In genomic region chr8:71633164-71633563, GRCm38 (mm10) we compare ENCODE assay signal across 9 mouse cellular contexts. TPM values are rescaled to one million over a fixed set of nuclear protein-coding genes. Genes with fewer than 3 reads are reported as not detected.
DNase-seq lines count a peak whose midpoint lies in the region; ATAC-seq and TF ChIP-seq lines count a peak whose summit lies in the region.
"Had no signal": no experiment of that assay in that cellular context is flagged by ENCODE, and none has a peak within 500 bp of the region (broad histone marks: within the 10 kb centered on the region; RNA-seq: fewer than 3 reads in every experiment).

No protein-coding gene starts in this region.

- no peak overlapping the region for H3K4me2 ChIP-seq in liver, embryonic 14.5 days (ENCODE audit: low read depth)
- H3K4me2 ChIP-seq in neural tube, embryonic 15.5 days, result no peak overlapping the region
- no peak overlapping the region for H3K4me2 ChIP-seq in forebrain, embryonic 14.5 days (ENCODE audit: low read length)

- H3K9ac ChIP-seq in liver, embryonic 14.5 days (replicated peaks), result no peak overlapping the region
- no peak overlapping the region for H3K9ac ChIP-seq in neural tube, embryonic 15.5 days (replicated peaks)
- H3K9ac ChIP-seq in forebrain, embryonic 14.5 days (ENCODE audit: low read length), result no peak overlapping the region
- H3K9ac ChIP-seq: neural tube, embryonic 12.5 days had no signal

- no peak for TF ChIP-seq EP300 in liver, embryonic 14.5 days (IDR thresholded peaks at IDR 0.05; ENCODE audit: low read depth)

- TF ChIP-seq POLR2A in brain, embryonic 14.5 days (IDR thresholded peaks at IDR 0.05; ENCODE audit: borderline replicate concordance, extremely low read depth, insufficient read depth, insufficient read length, poor library complexity, severe bottlenecking), result no peak

- WGBS in liver, embryonic 14.5 days (ENCODE audit: insufficient replicate concordance), result 5% methylated on average over 18 of the region's 22 CpGs
- 7% methylated on average over 18 of the region's 22 CpGs for WGBS in neural tube, embryonic 15.5 days
- 9% methylated on average over 19 of the region's 22 CpGs for WGBS in forebrain, embryonic 14.5 days

- H3K4me3 ChIP-seq in liver, embryonic 14.5 days (ENCODE audit: insufficient read depth in 1 of 2, low read depth in 2 of 2, low read length in 2 of 2), result no peak overlapping the region
- no peak overlapping the region for H3K4me3 ChIP-seq in neural tube, embryonic 15.5 days (replicated peaks)
- H3K4me3 ChIP-seq in forebrain, embryonic 14.5 days (ENCODE audit: low read depth, low read length), result no peak overlapping the region
- H3K4me3 ChIP-seq: neural tube, embryonic 12.5 days had no signal

- peak; percentile 55 for DNase-seq in urinary bladder, postnatal 14 days (ENCODE audit: low spot score)
- no peak for DNase-seq in urinary bladder, adult 2 months (ENCODE audit: low spot score)
- peak; percentile 23 for DNase-seq in brain, embryonic 14.5 days (ENCODE audit: low read depth)
- peak; percentile 57 to 75 for DNase-seq in heart, postnatal 36 days
- no peak for DNase-seq in liver, embryonic 14.5 days (ENCODE audit: low read depth in 3 of 3, low spot score in 3 of 3)
- peak; percentile 77 to 91 for DNase-seq in spleen, postnatal 4 days (ENCODE audit: low spot score in 2 of 2)
- no peak for DNase-seq in forebrain, embryonic 14.5 days (ENCODE audit: low spot score)

- no peaks in the 10 kb centered on the region for H3K9me3 ChIP-seq in liver, embryonic 14.5 days (ENCODE audit: control insufficient read depth, low read length)
- H3K9me3 ChIP-seq in neural tube, embryonic 15.5 days (replicated peaks), result no peaks in the 10 kb centered on the region
- no peaks in the 10 kb centered on the region; the same call in 1 of the 2 replicates for H3K9me3 ChIP-seq in forebrain, embryonic 14.5 days (replicated peaks; ENCODE audit: control insufficient read depth, low read length)

- no peaks in the 10 kb centered on the region for H3K36me3 ChIP-seq in liver, embryonic 14.5 days (replicated peaks; ENCODE audit: control insufficient read depth, insufficient read depth, low read depth)
- H3K36me3 ChIP-seq in neural tube, embryonic 15.5 days, result peaks cover 31% of the 10 kb centered on the region
- peaks cover 3% of the 10 kb centered on the region; the same call in 1 of the 2 replicates for H3K36me3 ChIP-seq in forebrain, embryonic 14.5 days (ENCODE audit: control insufficient read depth, insufficient read depth, low read length)
- H3K36me3 ChIP-seq: neural tube, embryonic 12.5 days had no signal

- TF ChIP-seq CTCF in brain, embryonic 14.5 days (IDR thresholded peaks at IDR 0.05; ENCODE audit: borderline replicate concordance, extremely low read depth, insufficient read depth, insufficient read length), result peak; percentile 20; the same call in 1 of the 2 replicates
- TF ChIP-seq CTCF in liver, embryonic 14.5 days (IDR thresholded peaks at IDR 0.05; ENCODE audit: low read depth), result peak; percentile 69

- peaks cover 27% of the 10 kb centered on the region for H3K27me3 ChIP-seq in liver, embryonic 14.5 days (ENCODE audit: control insufficient read depth, insufficient read depth, low read length)
- H3K27me3 ChIP-seq in neural tube, embryonic 15.5 days (replicated peaks), result peaks cover 31% of the 10 kb centered on the region
- peaks cover 10% of the 10 kb centered on the region for H3K27me3 ChIP-seq in forebrain, embryonic 14.5 days (replicated peaks; ENCODE audit: control insufficient read depth, insufficient read depth, low read length)

- ATAC-seq in liver, embryonic 14.5 days (ENCODE audit: insufficient read depth), result no peak
- no peak for ATAC-seq in neural tube, embryonic 15.5 days (ENCODE audit: low FRiP score)
- no peak for ATAC-seq in forebrain, embryonic 14.5 days

- H3K4me1 ChIP-seq in liver, embryonic 14.5 days (replicated peaks; ENCODE audit: control insufficient read depth in 2 of 2, insufficient read depth in 2 of 2, low read length in 1 of 2), result peaks cover 7 to 13% of the 10 kb centered on the region in 2 experiments
- H3K4me1 ChIP-seq in neural tube, embryonic 15.5 days, result peaks cover 29% of the 10 kb centered on the region
- H3K4me1 ChIP-seq in forebrain, embryonic 14.5 days (ENCODE audit: control insufficient read depth, insufficient read depth, low read length), result peaks cover 13% of the 10 kb centered on the region

- intact Hi-C loops in heart, postnatal 36 days (cut with DNase I), result loop anchor here (1.0 kb wide), 1 partner anchor 72 kb away; no protein-coding TSS in a partner anchor

- H3K27ac ChIP-seq in liver, embryonic 14.5 days, result no peak overlapping the region
- no peak overlapping the region for H3K27ac ChIP-seq in neural tube, embryonic 15.5 days (replicated peaks)
- no peak overlapping the region for H3K27ac ChIP-seq in forebrain, embryonic 14.5 days (ENCODE audit: low read depth, low read length)
- H3K27ac ChIP-seq: neural tube, embryonic 12.5 days had no signal

RNA-seq across cellular contexts. Expression of gene Colgalt1, which starts 22.4 kb away (rescaled TPM):
- 124 and 144 TPM in 2 replicates for polyA plus RNA-seq in urinary bladder, adult 2 months (2012; rRNA removed)
- 128 and 150 TPM in 2 replicates for polyA plus RNA-seq in brain, embryonic 14.5 days (2012; rRNA removed)
- total RNA-seq in heart, postnatal 36 days (2021), result 10 to 100 TPM; 40.2 to 45.2 TPM
- polyA plus RNA-seq in liver, embryonic 14.5 days (2012; rRNA removed), result 30.9 and 31.4 TPM in 2 replicates
- polyA plus RNA-seq in liver, embryonic 14.5 days (2014; fragmentation: Nextera tagmentation; extraction: Ambion mirVana), result 20.5 and 20.7 TPM in 2 replicates
- 73.4 and 76.9 TPM in 2 replicates for polyA plus RNA-seq in neural tube, embryonic 15.5 days (2015; fragmentation: Nextera tagmentation; extraction: Ambion mirVana)
- 45.3 and 47.2 TPM in 2 replicates for polyA plus RNA-seq in forebrain, embryonic 14.5 days (2014; fragmentation: Nextera tagmentation; extraction: Ambion mirVana)

RNA-seq across cellular contexts. Expression of gene Fam129c, which starts 35.7 kb away (rescaled TPM):
- 3.1 and 3.7 TPM in 2 replicates for polyA plus RNA-seq in urinary bladder, adult 2 months (2012; rRNA removed)
- polyA plus RNA-seq in brain, embryonic 14.5 days (2012; rRNA removed), result 7.7 and 8.7 TPM in 2 replicates
- 1 to 10 TPM in 1 of 2 experiments, under 1 TPM in 1; 0.58 to 1.2 TPM for total RNA-seq in heart, postnatal 36 days (2021)
- 1.1 TPM in 2 replicates for polyA plus RNA-seq in liver, embryonic 14.5 days (2012; rRNA removed)
- 0.56 and 0.99 TPM in 2 replicates for polyA plus RNA-seq in liver, embryonic 14.5 days (2014; fragmentation: Nextera tagmentation; extraction: Ambion mirVana)
- polyA plus RNA-seq in neural tube, embryonic 15.5 days (2015; fragmentation: Nextera tagmentation; extraction: Ambion mirVana), result 8.4 and 10.2 TPM in 2 replicates
- polyA plus RNA-seq in forebrain, embryonic 14.5 days (2014; fragmentation: Nextera tagmentation; extraction: Ambion mirVana), result 4.1 and 4.5 TPM in 2 replicates

RNA-seq across cellular contexts. Expression of gene Unc13a, which starts 38.4 kb away (rescaled TPM):
- polyA plus RNA-seq in urinary bladder, adult 2 months (2012; rRNA removed), result 0.44 and 0.47 TPM in 2 replicates
- 84.9 and 86.4 TPM in 2 replicates for polyA plus RNA-seq in brain, embryonic 14.5 days (2012; rRNA removed)
- under 1 TPM; 0.49 to 0.64 TPM for total RNA-seq in heart, postnatal 36 days (2021)
- polyA plus RNA-seq in liver, embryonic 14.5 days (2012; rRNA removed), result 0.13 and 0.15 TPM in 2 replicates
- polyA plus RNA-seq in liver, embryonic 14.5 days (2014; fragmentation: Nextera tagmentation; extraction: Ambion mirVana), result 0.18 and 0.34 TPM in 2 replicates
- 18.1 and 22.2 TPM in 2 replicates for polyA plus RNA-seq in neural tube, embryonic 15.5 days (2015; fragmentation: Nextera tagmentation; extraction: Ambion mirVana)
- 13.9 and 16.7 TPM in 2 replicates for polyA plus RNA-seq in forebrain, embryonic 14.5 days (2014; fragmentation: Nextera tagmentation; extraction: Ambion mirVana)

RNA-seq across cellular contexts. Expression of gene Pgls, which starts 41.2 kb away (rescaled TPM):
- polyA plus RNA-seq in urinary bladder, adult 2 months (2012; rRNA removed), result 41.7 and 60.4 TPM in 2 replicates
- polyA plus RNA-seq in brain, embryonic 14.5 days (2012; rRNA removed), result 113 and 128 TPM in 2 replicates
- 10 to 100 TPM; 64.7 to 69.7 TPM for total RNA-seq in heart, postnatal 36 days (2021)
- 45.6 and 58.5 TPM in 2 replicates for polyA plus RNA-seq in liver, embryonic 14.5 days (2012; rRNA removed)
- polyA plus RNA-seq in liver, embryonic 14.5 days (2014; fragmentation: Nextera tagmentation; extraction: Ambion mirVana), result 104 and 105 TPM in 2 replicates
- polyA plus RNA-seq in neural tube, embryonic 15.5 days (2015; fragmentation: Nextera tagmentation; extraction: Ambion mirVana), result 223 and 232 TPM in 2 replicates
- 233 and 279 TPM in 2 replicates for polyA plus RNA-seq in forebrain, embryonic 14.5 days (2014; fragmentation: Nextera tagmentation; extraction: Ambion mirVana)

RNA-seq across cellular contexts. Expression of gene Jak3, which starts 42.9 kb away (rescaled TPM):
- 14.9 and 17.1 TPM in 2 replicates for polyA plus RNA-seq in urinary bladder, adult 2 months (2012; rRNA removed)
- polyA plus RNA-seq in brain, embryonic 14.5 days (2012; rRNA removed), result 3.7 and 5.1 TPM in 2 replicates
- total RNA-seq in heart, postnatal 36 days (2021), result 1 to 10 TPM; 8.2 to 8.6 TPM
- 3.8 and 4.0 TPM in 2 replicates for polyA plus RNA-seq in liver, embryonic 14.5 days (2012; rRNA removed)
- 3.0 and 3.1 TPM in 2 replicates for polyA plus RNA-seq in liver, embryonic 14.5 days (2014; fragmentation: Nextera tagmentation; extraction: Ambion mirVana)
- polyA plus RNA-seq in neural tube, embryonic 15.5 days (2015; fragmentation: Nextera tagmentation; extraction: Ambion mirVana), result 7.4 and 11.5 TPM in 2 replicates
- 1.4 and 2.1 TPM in 2 replicates for polyA plus RNA-seq in forebrain, embryonic 14.5 days (2014; fragmentation: Nextera tagmentation; extraction: Ambion mirVana)

Comparison
In these comparisons a context has a peak if more than half of its experiments do, and no peak if none do; other contexts are left out.
1. DNase-seq: peak in urinary bladder, postnatal 14 days (single experiment), brain, embryonic 14.5 days (single experiment), heart, postnatal 36 days (2 of 2) and spleen, postnatal 4 days (2 of 2); none in urinary bladder, adult 2 months (single experiment), liver, embryonic 14.5 days (0 of 3) and forebrain, embryonic 14.5 days (single experiment).
2. RNA of gene Unc13a, which starts 38.4 kb away (polyA plus RNA-seq): 84.9 to 86.4 TPM in brain, embryonic 14.5 days, 18.1 to 22.2 TPM in neural tube, embryonic 15.5 days and 13.9 to 16.7 TPM in forebrain, embryonic 14.5 days; 0.44 to 0.47 TPM in urinary bladder, adult 2 months and 0.13 to 0.34 TPM in liver, embryonic 14.5 days; every median in the first group is over 10 times any median in the second.